Mouse (Mus musculus) mouse trophoblast stem cell (cell line): ENCODE measurements around the gene Sorcs3.

Experiments used
- in situ Hi-C, 2 experiments: fragments of 300-500 bp; cut with MseI, MboI; formaldehyde crosslinking; loops; 2 replicates in 1 of 2; 3 replicates in 1 of 2; pipeline ENCODE4 v1.15.1; 2025

The Sorcs3 gene

GRCm38 (mm10) chr19:48391551-48391950 lies 185.7 kb downstream of the Sorcs3 start:
- in situ Hi-C loops: no loop called here

DNA sequence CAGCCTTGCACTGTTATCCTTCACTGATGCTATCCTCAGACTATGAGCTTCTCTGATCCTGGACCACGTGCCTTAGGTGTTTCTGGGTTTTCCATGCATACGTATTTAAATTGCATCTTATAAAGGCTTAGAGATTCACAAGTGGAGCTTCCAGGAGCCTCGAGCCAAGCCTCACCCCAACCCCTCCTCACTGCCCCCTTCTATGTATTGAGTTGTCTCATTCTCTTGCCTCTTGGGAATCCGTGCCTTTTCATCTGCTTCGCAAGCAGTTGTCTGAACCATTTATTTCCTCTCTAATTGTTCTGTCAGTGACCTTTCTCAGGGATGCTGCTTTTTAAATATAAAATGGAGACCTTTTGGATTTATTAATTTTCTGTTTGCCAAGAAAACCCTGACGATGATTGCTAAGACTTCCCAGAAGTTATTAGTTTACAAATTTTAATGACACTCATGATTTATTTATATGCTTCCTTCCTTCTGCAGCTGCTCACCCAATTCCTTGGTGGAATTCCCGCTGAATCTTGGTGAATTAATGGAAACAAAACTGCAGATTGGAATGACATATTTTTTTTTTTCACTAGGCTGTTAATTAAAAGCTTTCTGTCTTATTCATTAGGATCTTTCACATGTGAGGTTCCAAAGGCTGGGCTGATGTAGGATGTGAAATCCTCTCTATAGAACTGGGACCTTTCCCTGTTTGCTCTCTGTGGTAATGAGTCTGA lies 199.1 kb downstream of the Sorcs3 start:
- in situ Hi-C loops: no loop called here

DNA sequence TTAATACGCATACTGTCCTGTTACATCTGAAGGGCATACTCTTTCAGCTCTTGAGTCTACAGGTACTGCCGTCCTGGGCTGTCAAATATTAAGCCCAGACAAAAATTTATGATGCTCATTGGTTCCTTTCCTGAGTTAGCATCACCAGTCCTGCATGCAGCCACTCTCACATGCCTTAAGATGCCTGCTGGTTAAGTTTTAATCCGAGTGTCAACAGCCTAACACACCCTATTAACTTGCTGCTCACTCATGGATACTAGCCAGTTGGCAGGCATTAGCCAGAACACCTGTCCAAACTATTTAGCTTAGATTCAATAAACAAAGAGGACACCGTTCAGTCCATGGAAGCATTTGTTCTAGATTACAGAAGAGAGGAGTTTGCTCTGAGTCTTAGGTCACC lies 202.4 kb downstream of the Sorcs3 start:
- in situ Hi-C loops: no loop called here

- in situ Hi-C loops: no loop called here
Observed at GRCm38 (mm10) chr19:48411332-48411731, 205.5 kb downstream of the Sorcs3 start.

DNA sequence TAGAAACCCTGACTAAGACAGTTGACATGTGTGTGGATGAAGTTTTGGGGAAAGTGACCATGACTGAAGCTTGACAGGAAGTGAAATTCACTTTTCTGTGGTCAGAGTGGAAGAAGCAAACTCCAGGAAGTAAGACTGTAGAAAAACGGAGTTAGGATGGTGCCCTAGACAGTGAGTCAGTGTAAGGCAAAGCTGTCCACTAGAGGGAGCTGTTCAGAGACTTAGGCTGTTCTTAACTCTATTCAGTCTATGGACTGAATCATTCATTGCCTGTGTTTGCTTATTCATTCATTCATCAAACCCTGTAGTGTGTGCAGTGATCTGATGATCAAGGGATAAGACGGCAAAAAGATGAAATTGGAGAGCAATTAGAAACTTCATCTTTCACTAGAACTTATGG lies 208.0 kb downstream of the Sorcs3 start:
- in situ Hi-C loops: no loop called here

GRCm38 (mm10) chr19:48418356-48418755 lies 212.5 kb downstream of the Sorcs3 start:
- in situ Hi-C loops: no loop called here

- in situ Hi-C loops: no loop called here
Observed at GRCm38 (mm10) chr19:48429263-48429662, 223.4 kb downstream of the Sorcs3 start.

- in situ Hi-C loops: no loop called here
Observed at GRCm38 (mm10) chr19:48429755-48430154, 223.9 kb downstream of the Sorcs3 start.

DNA sequence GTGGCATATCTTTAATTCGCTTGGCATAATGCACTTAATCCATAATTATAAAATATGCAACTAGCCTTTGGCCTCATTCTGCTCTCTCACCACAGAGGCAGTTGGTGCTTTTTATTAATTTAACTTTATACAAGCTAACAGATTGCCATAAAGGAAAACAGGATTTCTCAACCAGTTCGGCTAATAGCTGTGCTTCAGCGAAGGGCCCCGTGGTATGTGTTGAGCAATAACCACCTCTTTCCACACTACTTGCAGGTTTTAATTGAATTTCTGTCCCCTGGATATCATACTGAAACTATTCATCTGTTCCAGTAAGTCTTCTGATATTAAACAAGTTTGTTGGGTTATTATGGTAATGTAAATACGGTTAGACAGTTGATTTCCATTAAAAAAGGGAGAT lies 224.5 kb downstream of the Sorcs3 start:
- in situ Hi-C loops: no loop called here

GRCm38 (mm10) chr19:48438450-48438849 lies 232.6 kb downstream of the Sorcs3 start:
- in situ Hi-C loops: no loop called here

DNA sequence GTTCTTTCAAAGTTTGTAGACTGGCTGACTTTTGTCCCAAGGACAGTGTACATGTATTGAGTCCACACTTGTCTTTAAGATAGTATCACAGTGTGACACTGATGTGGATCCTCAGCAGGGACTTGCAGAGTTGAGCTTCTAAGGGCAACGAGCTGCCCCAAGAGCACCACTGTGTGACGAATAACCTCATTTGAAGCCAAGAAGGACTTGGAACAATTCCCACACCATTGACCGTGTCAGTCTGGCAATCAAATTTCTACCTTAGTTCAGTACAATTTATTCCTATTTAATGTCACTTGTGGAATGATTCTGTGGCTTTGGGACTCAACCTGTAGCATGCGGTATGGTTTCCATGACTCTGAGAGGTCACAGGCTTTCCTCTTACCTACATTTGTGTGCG lies 255.3 kb downstream of the Sorcs3 start:
- in situ Hi-C loops: no loop called here

GRCm38 (mm10) chr19:48462426-48462825 lies 256.6 kb downstream of the Sorcs3 start:
- in situ Hi-C loops: no loop called here

DNA sequence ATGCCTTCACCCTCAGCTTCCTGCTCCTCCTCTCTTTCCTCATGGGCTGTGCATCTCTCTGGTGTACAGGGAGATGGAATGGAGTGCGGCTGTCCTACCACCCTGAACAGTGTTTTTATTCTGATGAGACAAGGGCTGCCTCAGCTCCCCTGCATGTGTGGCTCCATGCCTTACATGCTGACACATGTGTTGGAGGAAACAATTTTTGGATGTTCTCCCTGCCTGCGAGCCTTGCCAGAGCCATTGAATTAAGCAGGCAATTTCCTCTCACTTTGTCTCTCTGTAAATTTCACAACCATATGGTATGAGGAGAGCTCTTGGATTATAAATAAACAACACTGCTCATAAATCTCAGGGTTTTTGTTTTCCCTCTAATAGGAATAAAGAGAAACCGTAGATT lies 257.7 kb downstream of the Sorcs3 start:
- in situ Hi-C loops: no loop called here

- in situ Hi-C loops: no loop called here
Observed at GRCm38 (mm10) chr19:48467471-48467870, 261.6 kb downstream of the Sorcs3 start.

DNA sequence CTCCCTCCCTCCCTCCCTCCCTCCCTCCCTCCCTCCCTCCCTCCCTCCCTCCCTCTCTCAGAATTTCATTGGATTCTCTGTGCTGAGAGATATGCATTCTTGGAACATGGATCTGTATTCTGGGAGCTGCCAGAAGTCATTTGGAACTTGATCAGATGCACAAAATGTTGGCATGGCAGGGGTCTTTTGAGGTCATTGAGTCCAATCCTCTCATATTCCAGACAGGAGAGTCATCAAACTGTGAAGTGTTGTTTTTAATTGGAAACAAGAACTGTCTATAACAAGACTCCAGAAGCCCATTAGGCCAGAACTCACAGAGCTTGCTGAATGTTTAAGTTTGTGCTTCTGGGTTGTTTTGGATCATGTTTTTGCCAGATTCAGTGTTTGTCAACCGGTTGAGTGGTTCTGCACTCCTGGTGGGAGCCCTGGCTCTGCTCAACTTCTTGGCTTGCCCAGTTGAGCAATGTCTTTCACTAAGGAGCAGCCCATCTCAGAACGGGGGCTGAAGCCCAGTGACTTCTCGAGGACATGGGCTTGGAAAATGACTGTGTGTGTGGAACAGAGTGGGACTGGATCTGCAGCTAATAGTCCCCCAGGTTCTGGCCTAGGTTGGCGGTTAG lies 264.1 kb downstream of the Sorcs3 start:
- in situ Hi-C loops: no loop called here

DNA sequence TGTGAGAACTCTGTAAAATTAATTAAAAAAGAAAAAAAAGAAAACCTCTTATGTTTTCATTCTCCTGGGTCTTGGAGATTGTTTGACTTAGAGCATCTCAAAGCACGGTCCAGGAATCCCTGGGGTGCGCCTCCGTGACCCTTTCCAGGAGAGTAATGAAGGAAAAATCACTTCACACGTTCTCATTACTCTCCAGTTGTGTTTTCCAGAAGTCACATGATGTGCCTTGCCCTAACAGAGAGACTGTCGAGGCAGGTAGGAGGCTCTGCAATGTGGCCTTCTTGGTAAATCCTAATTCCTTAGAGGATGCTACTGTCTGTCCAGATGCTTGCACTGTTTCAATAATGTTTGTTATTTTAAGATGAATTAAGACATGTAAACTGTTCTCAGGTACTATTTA lies 266.1 kb downstream of the Sorcs3 start:
- in situ Hi-C loops: no loop called here

DNA sequence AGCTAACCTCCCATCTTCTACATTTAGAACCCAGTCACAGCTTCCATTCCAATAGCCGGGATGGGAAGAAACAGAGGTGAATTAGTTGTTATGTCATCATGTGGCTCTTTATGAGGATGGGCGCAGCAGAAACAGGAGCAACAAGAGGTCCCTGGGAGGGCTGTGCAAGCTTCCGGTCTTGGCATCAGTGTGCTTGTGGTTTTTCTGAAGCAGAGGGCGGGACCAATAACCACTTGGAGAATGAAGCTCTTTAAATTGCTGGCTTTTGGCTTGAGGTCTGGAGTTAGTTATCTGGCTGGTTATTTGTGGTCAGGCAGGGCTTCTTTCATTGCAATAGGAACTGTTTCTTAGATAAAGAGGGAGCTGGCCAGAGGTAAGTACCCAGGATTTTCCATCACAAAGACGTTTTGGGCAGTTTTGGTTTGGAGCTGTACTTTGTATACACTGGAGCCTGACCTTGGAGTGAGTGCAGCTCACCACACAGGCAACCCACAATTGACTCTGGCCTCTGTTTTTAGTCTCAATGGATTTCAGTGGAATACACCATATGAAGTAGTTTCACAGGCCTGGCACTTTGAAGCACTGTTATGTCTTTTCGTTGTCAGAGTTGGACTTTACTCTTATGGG lies 270.1 kb downstream of the Sorcs3 start:
- in situ Hi-C loops: no loop called here

DNA sequence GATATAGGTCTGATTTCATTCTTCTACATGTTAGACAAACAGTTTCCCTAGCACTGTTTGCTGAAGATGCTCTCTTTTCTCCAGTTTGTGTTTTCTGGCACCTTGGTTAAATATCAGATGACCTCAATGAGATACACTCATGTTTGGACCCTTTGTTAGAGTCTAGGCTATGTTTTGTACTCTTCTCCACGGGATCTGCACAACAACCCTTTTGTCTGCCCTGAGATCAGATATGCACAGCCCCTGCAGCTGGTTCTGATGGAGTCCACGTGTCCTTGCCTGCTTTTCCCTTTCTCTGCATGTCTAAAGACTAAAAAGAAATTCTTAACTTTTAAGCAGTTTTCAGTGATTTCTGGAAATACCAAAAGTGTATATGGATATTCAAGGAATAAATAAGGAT lies 273.0 kb downstream of the Sorcs3 start:
- in situ Hi-C loops: no loop called here

DNA sequence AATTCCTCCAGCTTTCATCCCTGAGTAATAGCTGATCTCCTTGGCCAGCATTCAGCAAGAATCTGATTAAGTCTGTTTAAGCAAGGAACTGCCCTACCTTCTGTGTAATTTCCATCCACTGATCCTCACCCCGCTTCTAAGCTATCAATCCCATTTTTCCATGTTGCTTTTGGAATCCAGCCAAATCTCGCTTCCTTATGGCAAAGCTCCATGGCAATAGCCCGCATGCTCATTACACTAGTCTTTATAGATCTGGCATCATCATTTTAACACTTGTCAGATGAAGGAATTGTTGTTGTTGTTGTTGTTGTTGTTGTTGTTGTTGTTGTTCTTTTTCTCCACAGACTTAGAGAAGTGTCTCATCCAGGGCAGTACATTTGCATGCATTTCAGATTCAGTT lies 277.1 kb downstream of the Sorcs3 start:
- in situ Hi-C loops: no loop called here

DNA sequence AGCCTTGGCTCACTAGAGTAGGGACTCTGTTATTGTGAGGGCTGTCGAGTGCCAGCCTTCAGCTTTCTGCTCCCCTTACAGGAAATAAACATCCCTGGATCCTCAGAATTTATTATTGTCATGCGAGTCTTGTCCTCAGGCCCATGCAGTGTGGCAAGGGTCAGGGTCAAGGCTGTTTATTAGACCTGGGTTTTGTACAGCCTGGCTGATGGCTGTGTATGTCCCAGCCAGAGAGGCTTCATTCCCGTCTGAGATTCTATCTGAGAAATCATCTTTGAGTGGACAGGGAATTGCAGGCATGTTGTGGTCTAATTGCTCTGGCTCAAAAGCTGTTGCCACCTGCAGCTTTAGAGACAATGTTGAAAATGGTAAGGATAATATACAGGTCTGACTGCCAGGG lies 285.3 kb downstream of the Sorcs3 start:
- in situ Hi-C loops: no loop called here

DNA sequence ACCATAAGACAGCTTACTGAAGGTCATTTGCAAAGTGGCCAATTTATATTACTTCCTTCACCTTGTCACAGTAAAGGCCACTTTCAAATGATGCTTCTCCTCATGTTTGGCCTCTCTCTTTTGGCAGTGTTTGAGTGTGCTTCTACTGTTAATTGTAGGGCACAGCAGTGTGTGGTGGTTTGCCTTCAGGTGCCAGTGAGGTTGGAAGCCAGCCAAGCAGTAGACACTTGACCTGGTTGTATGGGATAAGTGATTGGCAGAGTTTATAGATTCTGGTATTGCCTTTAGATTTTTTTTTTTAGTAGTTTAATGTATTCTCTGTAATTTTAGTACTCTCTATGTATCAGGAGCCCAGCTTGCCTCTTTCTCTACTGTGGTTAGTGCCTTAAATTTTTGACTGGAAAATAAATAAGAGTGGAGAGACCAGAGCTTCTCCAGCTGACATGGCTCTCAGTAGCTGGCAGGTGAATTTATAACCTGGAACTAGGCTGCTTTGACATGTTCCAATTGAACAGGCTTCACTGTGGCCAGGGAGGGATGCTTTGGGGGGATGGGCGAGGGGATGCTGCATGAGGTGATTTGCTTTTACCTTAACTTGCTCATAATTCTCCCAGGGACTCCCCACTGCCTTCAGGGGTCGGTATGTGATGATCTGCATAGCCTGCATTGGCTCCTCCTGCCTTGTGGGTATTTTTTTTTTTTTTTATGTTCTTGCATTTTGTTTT lies 298.2 kb downstream of the Sorcs3 start:
- in situ Hi-C loops: no loop called here

GRCm38 (mm10) chr19:48523803-48524202 lies 318.0 kb downstream of the Sorcs3 start:
- in situ Hi-C loops: no loop called here
